Mouse (Mus musculus) left cerebral cortex, adult 9 months (tissue): ENCODE results near the gene Arhgef3.

ENCODE experiments used
- DNase-seq, 2 experiments: peaks; one replicate each; pipeline ENCODE4 v3.0.0; 2022; ENCODE audit warnings: low spot score in 2 of 2

Gene Arhgef3

GRCm38 (mm10) chr14:27371669-27372076 lies 257.0 kb downstream of the Arhgef3 start:
- DNase-seq = no peak

- DNase-seq = no peak
These were observed 258.8 kb downstream of the Arhgef3 start for GRCm38 (mm10) chr14:27373498-27373897.

GRCm38 (mm10) chr14:27376115-27376648 lies 261.5 kb downstream of the Arhgef3 start:
- no peak for DNase-seq

GRCm38 (mm10) chr14:27378669-27379068 lies 264.0 kb downstream of the Arhgef3 start:
- no peak for DNase-seq

- DNase-seq = no peak
These were observed 264.7 kb downstream of the Arhgef3 start for GRCm38 (mm10) chr14:27379404-27379803.

GRCm38 (mm10) chr14:27381459-27381858 lies 266.8 kb downstream of the Arhgef3 start:
- DNase-seq = no peak

- DNase-seq = no peak
These were observed 268.7 kb downstream of the Arhgef3 start for GRCm38 (mm10) chr14:27383321-27383830.

- DNase-seq = no peak
These were observed 269.4 kb downstream of the Arhgef3 start for GRCm38 (mm10) chr14:27384143-27384542.

- no peak for DNase-seq
These were observed 273.9 kb downstream of the Arhgef3 start for GRCm38 (mm10) chr14:27388616-27389015.

- DNase-seq = no peak
These were observed 275.0 kb downstream of the Arhgef3 start for GRCm38 (mm10) chr14:27389722-27390121.

GRCm38 (mm10) chr14:27390663-27391062 lies 276.0 kb downstream of the Arhgef3 start:
- DNase-seq = no peak

- DNase-seq = no peak
These were observed 277.1 kb downstream of the Arhgef3 start for GRCm38 (mm10) chr14:27391776-27392308.

- DNase-seq = no peak
These were observed 278.0 kb downstream of the Arhgef3 start for GRCm38 (mm10) chr14:27392660-27393059.

GRCm38 (mm10) chr14:27393806-27394205 lies 279.1 kb downstream of the Arhgef3 start:
- no peak for DNase-seq

- DNase-seq = no peak
These were observed 281.7 kb downstream of the Arhgef3 start for GRCm38 (mm10) chr14:27396424-27396823.

GRCm38 (mm10) chr14:27397526-27397925 lies 282.8 kb downstream of the Arhgef3 start:
- DNase-seq = no peak

GRCm38 (mm10) chr14:27400495-27400894 lies 285.8 kb downstream of the Arhgef3 start:
- DNase-seq = no peak

GRCm38 (mm10) chr14:27401717-27402278 lies 287.1 kb downstream of the Arhgef3 start:
- DNase-seq = no peak

- DNase-seq = no peak
These were observed 287.9 kb downstream of the Arhgef3 start for GRCm38 (mm10) chr14:27402332-27403250.

GRCm38 (mm10) chr14:27405452-27405851 lies 290.8 kb downstream of the Arhgef3 start:
- DNase-seq = no peak

- DNase-seq = no peak
These were observed 291.2 kb downstream of the Arhgef3 start for GRCm38 (mm10) chr14:27405947-27406346.

GRCm38 (mm10) chr14:27408240-27408639 lies 293.5 kb downstream of the Arhgef3 start:
- DNase-seq = no peak
